Mouse (Mus musculus) liver, embryonic 16.5 days (tissue): ENCODE data around the gene Kcne3. TPM values are rescaled to one million over a fixed set of nuclear protein-coding genes. Genes with fewer than 3 reads are reported as not detected.

Experiments
- ATAC-seq: fragments of 200-750 bp; cut with Nextera tagmentation; 2 replicates; pipeline ENCODE4 v1.8.0; 2017; ENCODE audit warnings: low read depth, mild to moderate bottlenecking, moderate number of reproducible peaks, moderate library complexity
- H3K27ac ChIP-seq: fragments of 300-500 bp; sonication (generic); 2 replicates; pipeline ENCODE4 v1.5.1; 2014; ENCODE audit warnings: mild to moderate bottlenecking, low read length
- H3K27me3 ChIP-seq: fragments of 300-500 bp; sonication (generic); 2 replicates; pipeline ENCODE4 v1.6.1; 2014; ENCODE audit warnings: low read depth, low read length, mixed read lengths; ENCODE audit not compliant: control insufficient read depth, insufficient read depth
- H3K36me3 ChIP-seq: fragments of 300-500 bp; sonication (generic); 2 replicates; pipeline ENCODE4 v1.6.1; 2014; ENCODE audit warnings: mild to moderate bottlenecking; ENCODE audit not compliant: control insufficient read depth, insufficient read depth
- H3K4me1 ChIP-seq: fragments of 300-500 bp; sonication (generic); 2 replicates; pipeline ENCODE4 v1.6.1; 2014; ENCODE audit warnings: low read depth, low read length, mixed read lengths; ENCODE audit not compliant: control insufficient read depth
- H3K4me2 ChIP-seq: fragments of 300-500 bp; sonication (generic); 2 replicates; pipeline ENCODE4 v1.6.1; 2014; ENCODE audit warnings: low read depth, low read length, mixed read lengths
- H3K4me3 ChIP-seq: fragments of 300-500 bp; sonication (generic); 2 replicates; pipeline ENCODE4 v1.5.1; 2014; ENCODE audit warnings: low read depth, mild to moderate bottlenecking, low read length
- H3K9ac ChIP-seq: fragments of 300-500 bp; sonication (generic); 2 replicates; pipeline ENCODE4 v1.6.1; 2014; ENCODE audit warnings: low read depth, low read length
- H3K9me3 ChIP-seq: fragments of 300-500 bp; sonication (generic); replicated peaks from 2 replicates; pipeline ENCODE4 v1.6.1; 2016; ENCODE audit warnings: low read length; ENCODE audit not compliant: control insufficient read depth
- WGBS: fragments of 180-500 bp; shearing (Covaris S2); extraction: QIAGEN DNeasy Blood & Tissue Kit; methylation state at CpG from one replicate; pipeline ENCODE4 v1.1.7; 2014; ENCODE audit not compliant: insufficient replicate concordance; 5-methylcytosine and 5-hydroxymethylcytosine counted together
- polyA plus RNA-seq: library from polyadenylated mRNA; unstranded; fragments of >200 nt; fragmentation: Nextera tagmentation; extraction: Ambion mirVana; gene quantifications from 2 replicates; pipeline ENCODE4 v1.2.1, GENCODE M21; 2015

Kcne3 gene
- polyA plus RNA-seq, 1 experiment from 2014 or later: 1.1 TPM

- Histone ChIP-seq H3K36me3 (no peaks in the 10 kb centered on the region), H3K4me2 (peak within 1 kb of the TSS; percentile 99), H3K9me3 (no peaks in the 10 kb centered on the region), H3K4me1 (peaks cover 13% of the 10 kb centered on the region), H3K27me3 (no peaks in the 10 kb centered on the region), H3K27ac (peak within 1 kb of the TSS; percentile 99), H3K4me3 (peak within 1 kb of the TSS; percentile 91), H3K9ac (peak within 1 kb of the TSS; percentile 96)
- peak; percentile 95 for ATAC-seq
- WGBS: under 1% methylated on average over 59 of the region's 72 CpGs
Measured at GRCm38 (mm10) chr7:100227158-100227875, 51.0 kb downstream of the Kcne3 start, which contains the start of gene Pgm2l1. TSS of gene Pgm2l1 (plus strand) at chr7:100227394.

GRCm38 (mm10) chr7:100227896-100228525 is 51.7 kb downstream of the Kcne3 start:
- Histone ChIP-seq H3K36me3 (no peaks in the 10 kb centered on the region), H3K27ac (peak overlapping the region; percentile 99), H3K4me2 (peak overlapping the region; percentile 99), H3K9ac (peak overlapping the region; percentile 96), H3K9me3 (no peaks in the 10 kb centered on the region), H3K27me3 (no peaks in the 10 kb centered on the region), H3K4me1 (peaks cover 13% of the 10 kb centered on the region), H3K4me3 (peak overlapping the region; percentile 91)
- 1% methylated on average over 23 of the region's 23 CpGs for WGBS
- peak; percentile 45 for ATAC-seq

- Histone ChIP-seq H3K27me3 (no peaks in the 10 kb centered on the region), H3K4me3 (peak overlapping the region; percentile 91), H3K4me2 (peak overlapping the region; percentile 99), H3K9me3 (no peaks in the 10 kb centered on the region), H3K9ac (peak overlapping the region; percentile 20; the same call in 1 of the 2 replicates), H3K36me3 (no peaks in the 10 kb centered on the region), H3K4me1 (peaks cover 17% of the 10 kb centered on the region), H3K27ac (no peak overlapping the region)
- 23% methylated on average over 3 of the region's 3 CpGs for WGBS
- ATAC-seq: no peak
Measured at GRCm38 (mm10) chr7:100228957-100229356, 52.7 kb downstream of the Kcne3 start.

- Histone ChIP-seq H3K27ac (no peak overlapping the region), H3K4me1 (peaks cover 19% of the 10 kb centered on the region), H3K4me2 (no peak overlapping the region), H3K4me3 (no peak overlapping the region), H3K27me3 (no peaks in the 10 kb centered on the region), H3K9me3 (no peaks in the 10 kb centered on the region), H3K36me3 (no peaks in the 10 kb centered on the region), H3K9ac (no peak overlapping the region)
- no peak for ATAC-seq
- 85% methylated on average over 1 of the region's 1 CpGs for WGBS
Measured at GRCm38 (mm10) chr7:100230646-100231045, 54.3 kb downstream of the Kcne3 start.

- H3K4me3 ChIP-seq: no peak overlapping the region
- H3K36me3 ChIP-seq: no peaks in the 10 kb centered on the region
- no peak overlapping the region for H3K9ac ChIP-seq
- no peak overlapping the region for H3K4me2 ChIP-seq
- ATAC-seq: no peak
- no peaks in the 10 kb centered on the region for H3K9me3 ChIP-seq
- no peaks in the 10 kb centered on the region for H3K27me3 ChIP-seq
- H3K27ac ChIP-seq: no peak overlapping the region
- 59% methylated on average over 1 of the region's 1 CpGs for WGBS
- H3K4me1 ChIP-seq: peaks cover 16% of the 10 kb centered on the region
Measured at GRCm38 (mm10) chr7:100231661-100232060, 55.4 kb downstream of the Kcne3 start.

GRCm38 (mm10) chr7:100233681-100234080 is 57.4 kb downstream of the Kcne3 start:
- Histone ChIP-seq H3K36me3 (no peaks in the 10 kb centered on the region), H3K9me3 (no peaks in the 10 kb centered on the region), H3K27ac (peak overlapping the region; percentile 31; the same call in 1 of the 2 replicates), H3K4me1 (peaks cover 11% of the 10 kb centered on the region), H3K4me3 (no peak overlapping the region), H3K27me3 (no peaks in the 10 kb centered on the region), H3K9ac (peak overlapping the region; percentile 3; the same call in 1 of the 2 replicates), H3K4me2 (no peak overlapping the region)
- peak; percentile 32; the same call in 1 of the 2 replicates for ATAC-seq

Other genes with a start within 250 kb of the Kcne3 start
- gene Rnf169, start 196.1 kb upstream of the Kcne3 start, polyA plus RNA-seq: 1.4 and 1.5 TPM in 2 replicates
- not detected in 2 replicates for gene Chrdl2, start 170.3 kb upstream of the Kcne3 start, polyA plus RNA-seq
- gene Pold3, start 54.9 kb upstream of the Kcne3 start, polyA plus RNA-seq: 36.5 and 37.0 TPM in 2 replicates
- gene Lipt2, start 17.2 kb upstream of the Kcne3 start, polyA plus RNA-seq: 3.8 TPM in 2 replicates
- 1.7 and 1.8 TPM in 2 replicates for gene Pgm2l1, start 50.9 kb downstream of the Kcne3 start, polyA plus RNA-seq
- 0.54 and 0.81 TPM in 2 replicates for gene P4ha3, start 109.0 kb downstream of the Kcne3 start, polyA plus RNA-seq
- 8.4 and 9.8 TPM in 2 replicates for gene C2cd3, start 195.7 kb downstream of the Kcne3 start, polyA plus RNA-seq
- 23.1 and 26.4 TPM in 2 replicates for gene Ppme1, start 195.8 kb downstream of the Kcne3 start, polyA plus RNA-seq